Mouse (Mus musculus): Measurements from ENCODE around the gene Cacna1i.
A peak's percentile ranks its signal among the peaks of the same experiment; 100 is the strongest.

The Cacna1i gene

GRCm38 (mm10) chr15:80271858-80272396, 15.1 kb upstream of the Cacna1i start:
- DNase-seq (ENCODE audit: low spot score in 2 of 2), result no peak

- no peak for DNase-seq (ENCODE audit: low spot score in 2 of 2)
Measured at GRCm38 (mm10) chr15:80277107-80277506, 9.9 kb upstream of the Cacna1i start.

GRCm38 (mm10) chr15:80277625-80278024, 9.4 kb upstream of the Cacna1i start:
- no peak for DNase-seq (ENCODE audit: low spot score in 2 of 2)

- DNase-seq (ENCODE audit: low spot score in 2 of 2), result no peak
Measured at GRCm38 (mm10) chr15:80278121-80278759, 8.8 kb upstream of the Cacna1i start.

GRCm38 (mm10) chr15:80279053-80279452, 8.0 kb upstream of the Cacna1i start:
- no peak for DNase-seq (ENCODE audit: low spot score in 2 of 2)

- no peak for DNase-seq (ENCODE audit: low spot score in 2 of 2)
Measured at GRCm38 (mm10) chr15:80280646-80281045, 6.4 kb upstream of the Cacna1i start.

- DNase-seq (ENCODE audit: low spot score in 2 of 2), result no peak
Measured at GRCm38 (mm10) chr15:80288036-80288435, 998 bp downstream of the Cacna1i start.

- peak; percentile 17 to 29 for DNase-seq (ENCODE audit: low spot score in 2 of 2)
Measured at GRCm38 (mm10) chr15:80289436-80289835, 2.4 kb downstream of the Cacna1i start.

GRCm38 (mm10) chr15:80297146-80297545, 10.1 kb downstream of the Cacna1i start:
- DNase-seq (ENCODE audit: low spot score in 2 of 2), result no peak

- no peak for DNase-seq (ENCODE audit: low spot score in 2 of 2)
Measured at GRCm38 (mm10) chr15:80303779-80304178, 16.7 kb downstream of the Cacna1i start.

- no peak for DNase-seq (ENCODE audit: low spot score in 2 of 2)
Measured at GRCm38 (mm10) chr15:80304188-80304587, 17.1 kb downstream of the Cacna1i start.

GRCm38 (mm10) chr15:80306146-80306545, 19.1 kb downstream of the Cacna1i start:
- DNase-seq (ENCODE audit: low spot score in 2 of 2), result no peak

- DNase-seq (ENCODE audit: low spot score in 2 of 2), result no peak
Measured at GRCm38 (mm10) chr15:80314731-80315130, 27.7 kb downstream of the Cacna1i start.

GRCm38 (mm10) chr15:80316966-80317634, 30.1 kb downstream of the Cacna1i start:
- peak; percentile 18 to 39 for DNase-seq (ENCODE audit: low spot score in 2 of 2)

- DNase-seq (ENCODE audit: low spot score in 2 of 2), result no peak
Measured at GRCm38 (mm10) chr15:80317841-80318530, 30.9 kb downstream of the Cacna1i start.

GRCm38 (mm10) chr15:80318543-80319255, 31.7 kb downstream of the Cacna1i start:
- no peak for DNase-seq (ENCODE audit: low spot score in 2 of 2)

- no peak for DNase-seq (ENCODE audit: low spot score in 2 of 2)
Measured at GRCm38 (mm10) chr15:80319315-80319714, 32.3 kb downstream of the Cacna1i start.

- DNase-seq (ENCODE audit: low spot score in 2 of 2), result no peak
Measured at GRCm38 (mm10) chr15:80319921-80320320, 32.9 kb downstream of the Cacna1i start.

- no peak for DNase-seq (ENCODE audit: low spot score in 2 of 2)
Measured at GRCm38 (mm10) chr15:80325207-80325606, 38.2 kb downstream of the Cacna1i start.

- DNase-seq (ENCODE audit: low spot score in 2 of 2), result no peak
Measured at GRCm38 (mm10) chr15:80325756-80326155, 38.7 kb downstream of the Cacna1i start.

GRCm38 (mm10) chr15:80326947-80327346, 39.9 kb downstream of the Cacna1i start:
- DNase-seq (ENCODE audit: low spot score in 2 of 2), result no peak

All from heart, adult 9 months (tissue).